Mouse (Mus musculus) MEL (cell line): ENCODE data around the gene Tmem50b. TPM values are rescaled to one million over a fixed set of nuclear protein-coding genes. Genes with fewer than 3 reads are reported as not detected.

Source experiments
- DNase-seq: peaks from one replicate; pipeline ENCODE4 v3.0.0; 2011; ENCODE audit warnings: low read depth, low spot score
- H3K27ac ChIP-seq: 2 replicates; pipeline ENCODE4 v1.5.1; 2012; ENCODE audit warnings: low read depth, mild to moderate bottlenecking, control low read depth, low read length, moderate library complexity; ENCODE audit not compliant: control insufficient read depth
- H3K27me3 ChIP-seq, 2 experiments: fragments of 150-350 bp in 1 of 2; sonication (generic) in 1 of 2; 2 replicates each; pipeline ENCODE4 v1.6.1; 2012; ENCODE audit warnings: low read length in 2 of 2, mild to moderate bottlenecking in 2 of 2, improper control_type of control experiment in 1 of 2, moderate library complexity in 1 of 2; ENCODE audit not compliant: insufficient read depth in 2 of 2, control insufficient read depth in 1 of 2
- H3K36me3 ChIP-seq, 2 experiments: 2 replicates each; pipeline ENCODE4 v1.6.1; 2012 to 2014; ENCODE audit warnings: low read length in 2 of 2, improper control_type of control experiment in 1 of 2, inconsistent platforms in 1 of 2, mild to moderate bottlenecking in 1 of 2; ENCODE audit not compliant: insufficient read depth in 2 of 2, control insufficient read depth in 1 of 2
- H3K4me1 ChIP-seq, 2 experiments: fragments of 150-350 bp in 1 of 2; sonication (generic) in 1 of 2; 2 replicates each; pipeline ENCODE4 v1.6.1; 2012; ENCODE audit warnings: low read length in 2 of 2, improper control_type of control experiment in 1 of 2, mild to moderate bottlenecking in 1 of 2; ENCODE audit not compliant: insufficient read depth in 2 of 2, control insufficient read depth in 1 of 2
- H3K4me3 ChIP-seq, 2 experiments: fragments of 150-350 bp in 1 of 2; sonication (generic) in 1 of 2; 2 replicates each; pipeline ENCODE4 v1.5.1; 2012; ENCODE audit warnings: low read depth in 2 of 2, low read length in 2 of 2, mild to moderate bottlenecking in 2 of 2, moderate library complexity in 2 of 2, control low read depth in 1 of 2, improper control_type of control experiment in 1 of 2; ENCODE audit not compliant: control insufficient read depth in 1 of 2, insufficient read depth in 1 of 2
- H3K79me2 ChIP-seq: 2 replicates; pipeline ENCODE4 v1.6.1; 2012; ENCODE audit warnings: mild to moderate bottlenecking, low read length, moderate library complexity; ENCODE audit not compliant: control insufficient read depth, poor library complexity, insufficient read depth
- H3K9ac ChIP-seq: 2 replicates; pipeline ENCODE4 v1.6.1; 2012; ENCODE audit warnings: low read depth, mild to moderate bottlenecking, control low read depth, low read length, moderate library complexity; ENCODE audit not compliant: control insufficient read depth, poor library complexity, severe bottlenecking
- H3K9me3 ChIP-seq: fragments of 150-350 bp; sonication (generic); replicated peaks from 2 replicates; pipeline ENCODE4 v1.6.1; 2012; ENCODE audit warnings: mild to moderate bottlenecking, low read length, improper control_type of control experiment, moderate library complexity; ENCODE audit not compliant: insufficient read depth
- CHD2 ChIP-seq: IDR thresholded peaks from 2 replicates; pipeline ENCODE4 v1.6.1; 2011; ENCODE audit warnings: low read length, improper control_type of control experiment
- CTCF ChIP-seq, 3 experiments: IDR thresholded peaks in 2 of 3; conservative IDR thresholded peaks in 1 of 3; 2 replicates each; pipeline ENCODE4 v1.5.1; 2011 to 2012; ENCODE audit warnings: low read length in 3 of 3, low read depth in 2 of 3, mild to moderate bottlenecking in 2 of 3, improper control_type of control experiment in 1 of 3, inconsistent platforms in 1 of 3, mixed read lengths in 1 of 3, moderate library complexity in 1 of 3; ENCODE audit not compliant: control insufficient read depth in 1 of 3, insufficient read depth in 1 of 3, poor library complexity in 1 of 3, severe bottlenecking in 1 of 3
- E2F4 ChIP-seq: IDR thresholded peaks from 2 replicates; pipeline ENCODE4 v1.6.1; 2011; ENCODE audit warnings: low read depth, low read length, improper control_type of control experiment, borderline replicate concordance
- EP300 ChIP-seq, 2 experiments: IDR thresholded peaks; 2 replicates each; pipeline ENCODE4 v1.6.1; 2011; ENCODE audit warnings: improper control_type of control experiment in 2 of 2, low read length in 2 of 2, low read depth in 1 of 2, mild to moderate bottlenecking in 1 of 2
- GABPA ChIP-seq: IDR thresholded peaks from 2 replicates; pipeline ENCODE4 v1.6.1; 2012; ENCODE audit warnings: low read depth, mild to moderate bottlenecking, inconsistent platforms, low read length, improper control_type of control experiment, moderate library complexity
- GATA1 ChIP-seq: IDR thresholded peaks from 2 replicates; pipeline ENCODE4 v1.6.1; 2011; ENCODE audit warnings: low read depth, low read length, improper control_type of control experiment
- MAFK ChIP-seq: IDR thresholded peaks from 2 replicates; pipeline ENCODE4 v1.6.1; 2011; ENCODE audit warnings: low read depth, mild to moderate bottlenecking, low read length, improper control_type of control experiment, borderline replicate concordance
- MAX ChIP-seq: IDR thresholded peaks from 2 replicates; pipeline ENCODE4 v1.6.1; 2011; ENCODE audit warnings: low read length, improper control_type of control experiment
- NELFE ChIP-seq: IDR thresholded peaks from 2 replicates; pipeline ENCODE4 v1.6.1; 2011; ENCODE audit warnings: low read depth, low read length, improper control_type of control experiment
- POLR2AphosphoS2 ChIP-seq: IDR thresholded peaks from 2 replicates; pipeline ENCODE4 v1.6.1; 2011; ENCODE audit warnings: low read length, improper control_type of control experiment
- POLR2AphosphoS5 ChIP-seq: IDR thresholded peaks from 2 replicates; pipeline ENCODE4 v1.6.1; 2012; ENCODE audit warnings: low read depth, borderline replicate concordance, mild to moderate bottlenecking, inconsistent platforms, low read length, moderate library complexity, mixed read lengths
- RAD21 ChIP-seq: IDR thresholded peaks from 2 replicates; pipeline ENCODE4 v1.6.1; 2011; ENCODE audit warnings: mild to moderate bottlenecking, low read depth, low read length, improper control_type of control experiment
- SIN3A ChIP-seq: IDR thresholded peaks from 2 replicates; pipeline ENCODE4 v1.6.1; 2012; ENCODE audit warnings: low read length, improper control_type of control experiment, inconsistent platforms
- SMC3 ChIP-seq: IDR thresholded peaks from 2 replicates; pipeline ENCODE4 v1.6.1; 2011; ENCODE audit warnings: low read depth, low read length, improper control_type of control experiment
- TAL1 ChIP-seq: IDR thresholded peaks from 2 replicates; pipeline ENCODE4 v1.6.1; 2012; ENCODE audit warnings: mild to moderate bottlenecking, inconsistent platforms, low read length, moderate library complexity, mixed read lengths
- TCF12 ChIP-seq: IDR thresholded peaks from 2 replicates; pipeline ENCODE4 v1.6.1; 2014; ENCODE audit warnings: low read depth, mild to moderate bottlenecking, inconsistent platforms, low read length, improper control_type of control experiment, moderate library complexity
- USF1 ChIP-seq: IDR thresholded peaks from 2 replicates; pipeline ENCODE4 v1.6.1; 2014; ENCODE audit warnings: low read depth, mild to moderate bottlenecking, inconsistent platforms, low read length, improper control_type of control experiment, moderate library complexity
- ZKSCAN1 ChIP-seq: IDR thresholded peaks from 2 replicates; pipeline ENCODE4 v1.6.1; 2012; ENCODE audit warnings: low read depth, mild to moderate bottlenecking, inconsistent platforms, low read length, improper control_type of control experiment, moderate library complexity
- ZMIZ1 ChIP-seq: IDR thresholded peaks from 2 replicates; pipeline ENCODE4 v1.6.1; 2012; ENCODE audit warnings: low read depth, mild to moderate bottlenecking, inconsistent platforms, low read length, improper control_type of control experiment, moderate library complexity
- polyA plus RNA-seq, 2 experiments: library from polyadenylated mRNA; stranded (reverse) in 1 of 2; unstranded in 1 of 2; fragments of >175 nt in 1 of 2; fragments of >200 nt in 1 of 2; gene quantifications; 2 replicates each; pipeline versions ENCODE4 v1.2.1 to v1.2.4; 2012; ENCODE audit warnings: low replicate concordance in 2 of 2, low read depth in 1 of 2; ENCODE audit not compliant: insufficient read length in 2 of 2, insufficient read depth in 1 of 2, missing spikeins in 1 of 2
- total RNA-seq: library from RNA; depleted of rRNA; stranded (reverse); fragments of 300-350 nt; gene quantifications from 2 replicates; pipeline ENCODE4 v1.2.3, GENCODE M21; 2012

Tmem50b gene
- total and polyA plus RNA-seq, 3 experiments: 2.9 to 9.5 TPM; not detected in 1

- Histone ChIP-seq H3K36me3 (peaks cover 0 to 30% of the 10 kb centered on the region in 2 experiments; a peak in 3 of 4 replicates), H3K27ac (no peak overlapping the region), H3K4me3 (no peak overlapping the region), H3K9ac (no peak overlapping the region), H3K27me3 (no peaks in the 10 kb centered on the region), H3K9me3 (no peaks in the 10 kb centered on the region), H3K4me1 (no peaks in the 10 kb centered on the region), H3K79me2 (no peaks in the 10 kb centered on the region)
- DNase-seq: no peak
- TF ChIP-seq ZKSCAN1: no peak
- no peak for TF ChIP-seq NELFE
- no peak for TF ChIP-seq CHD2
- no peak for TF ChIP-seq SMC3
- no peak for TF ChIP-seq USF1
- no peak for TF ChIP-seq TAL1
- no peak for TF ChIP-seq EP300 (IDR thresholded peaks at IDR 0.05; ENCODE audit: low read depth in 1 of 2, low read length in 2 of 2)
- TF ChIP-seq GABPA: no peak
- TF ChIP-seq SIN3A: no peak
- TF ChIP-seq RAD21: no peak
- no peak for TF ChIP-seq GATA1
- no peak for TF ChIP-seq MAX
- no peak for TF ChIP-seq MAFK
Observed at GRCm38 (mm10) chr16:91628673-91629072, 31.1 kb upstream of the Tmem50b start.

GRCm38 (mm10) chr16:91627831-91628230, 30.2 kb upstream of the Tmem50b start:
- H3K27me3 ChIP-seq: no peaks in the 10 kb centered on the region
- H3K9ac ChIP-seq: no peak overlapping the region
- H3K4me1 ChIP-seq: no peaks in the 10 kb centered on the region
- H3K27ac ChIP-seq: no peak overlapping the region
- TF ChIP-seq CTCF (IDR thresholded peaks at IDR 0.05 in 2 of 3, conservative IDR thresholded peaks at IDR 0.05 in 1 of 3; ENCODE audit: control insufficient read depth in 1 of 3, insufficient read depth in 1 of 3, low read depth in 2 of 3, low read length in 3 of 3, poor library complexity in 1 of 3, severe bottlenecking in 1 of 3): no peak
- TF ChIP-seq ZMIZ1: no peak
- TF ChIP-seq CHD2: no peak
- no peak for TF ChIP-seq POLR2AphosphoS5
- TF ChIP-seq TCF12: no peak
- no peak for TF ChIP-seq SIN3A
- TF ChIP-seq POLR2AphosphoS2: no peak
- no peak for TF ChIP-seq E2F4
- TF ChIP-seq, all 39 proteins: peak for 0
- no peaks in the 10 kb centered on the region for H3K9me3 ChIP-seq
- DNase-seq: no peak
- no peak overlapping the region for H3K4me3 ChIP-seq
- no peaks in the 10 kb centered on the region for H3K79me2 ChIP-seq
- H3K36me3 ChIP-seq: peaks cover 0 to 25% of the 10 kb centered on the region in 2 experiments; a peak in 3 of 4 replicates
